Mouse (Mus musculus) C2C12 (cell line): ENCODE measurements around the gene Nkain4.

Source experiments
- CEBPB ChIP-seq: IDR thresholded peaks from one replicate; pipeline ENCODE4 v1.6.1; 2011; ENCODE audit warnings: low read depth, mild to moderate bottlenecking, control low read depth, moderate library complexity
- CTCF ChIP-seq: IDR thresholded peaks from one replicate; pipeline ENCODE4 v1.5.1; 2011; ENCODE audit not compliant: control insufficient read depth, insufficient read depth, insufficient read length
- MAX ChIP-seq: IDR thresholded peaks from one replicate; pipeline ENCODE4 v1.6.1; 2011; ENCODE audit warnings: mild to moderate bottlenecking, control low read depth
- MYOD1 ChIP-seq: IDR thresholded peaks from one replicate; pipeline ENCODE4 v1.6.1; 2011; ENCODE audit warnings: low read depth; ENCODE audit not compliant: control insufficient read depth, insufficient read length
- USF1 ChIP-seq: IDR thresholded peaks from one replicate; pipeline ENCODE4 v1.6.1; 2011; ENCODE audit warnings: low read depth, mild to moderate bottlenecking, control low read depth, moderate library complexity

- TF ChIP-seq CTCF (no peak), MYOD1 (no peak), CEBPB (no peak), USF1 (no peak), MAX (no peak)
Observed at GRCm38 (mm10) chr2:180962616-180963308, 8.3 kb upstream of the Nkain4 start.
